Mouse (Mus musculus) hindbrain, embryonic 13.5 days (tissue): Measurements from ENCODE around the gene Ap2a1. TPM values are rescaled to one million over a fixed set of nuclear protein-coding genes. Genes with fewer than 3 reads are reported as not detected.
A peak's percentile ranks its signal among the peaks of the same experiment; 100 is the strongest.

Experiments used
- ATAC-seq: fragments of 200-750 bp; cut with Nextera tagmentation; 2 replicates; pipeline ENCODE4 v1.8.0; 2017; ENCODE audit warnings: moderate TSS enrichment; ENCODE audit not compliant: low FRiP score
- H3K27ac ChIP-seq: fragments of 300-500 bp; sonication (generic); 2 replicates; pipeline ENCODE4 v1.5.1; 2015; ENCODE audit warnings: inconsistent platforms, mild to moderate bottlenecking, moderate library complexity
- H3K27me3 ChIP-seq: fragments of 300-500 bp; sonication (generic); 2 replicates; pipeline ENCODE4 v1.6.1; 2015; ENCODE audit warnings: mild to moderate bottlenecking, inconsistent platforms
- H3K36me3 ChIP-seq: fragments of 300-500 bp; sonication (generic); 2 replicates; pipeline ENCODE4 v1.6.1; 2015; ENCODE audit warnings: mild to moderate bottlenecking, inconsistent platforms
- H3K4me1 ChIP-seq: fragments of 300-500 bp; sonication (generic); replicated peaks from 2 replicates; pipeline ENCODE4 v1.6.1; 2015; ENCODE audit warnings: inconsistent platforms
- H3K4me2 ChIP-seq: fragments of 300-500 bp; sonication (generic); 2 replicates; pipeline ENCODE4 v1.6.1; 2015; ENCODE audit warnings: inconsistent platforms, mild to moderate bottlenecking, moderate library complexity
- H3K4me3 ChIP-seq: fragments of 300-500 bp; sonication (generic); 2 replicates; pipeline ENCODE4 v1.5.1; 2015; ENCODE audit warnings: mild to moderate bottlenecking, inconsistent platforms
- H3K9ac ChIP-seq: fragments of 300-500 bp; sonication (generic); 2 replicates; pipeline ENCODE4 v1.6.1; 2015; ENCODE audit warnings: mild to moderate bottlenecking, inconsistent platforms
- H3K9me3 ChIP-seq: fragments of 300-500 bp; sonication (generic); 2 replicates; pipeline ENCODE4 v1.6.1; 2016; ENCODE audit warnings: inconsistent platforms
- WGBS: fragments of 180-500 bp; shearing (Covaris S2); methylation state at CpG from one replicate; pipeline ENCODE4 v1.1.7; 2015; 5-methylcytosine and 5-hydroxymethylcytosine counted together
- polyA plus RNA-seq: library from polyadenylated mRNA; unstranded; fragments of >200 nt; fragmentation: Nextera tagmentation; extraction: Ambion mirVana; gene quantifications from 2 replicates; pipeline ENCODE4 v1.2.1, GENCODE M21; 2015

Ap2a1 gene
- polyA plus RNA-seq, 1 experiment from 2014 or later = 105 TPM

DNA sequence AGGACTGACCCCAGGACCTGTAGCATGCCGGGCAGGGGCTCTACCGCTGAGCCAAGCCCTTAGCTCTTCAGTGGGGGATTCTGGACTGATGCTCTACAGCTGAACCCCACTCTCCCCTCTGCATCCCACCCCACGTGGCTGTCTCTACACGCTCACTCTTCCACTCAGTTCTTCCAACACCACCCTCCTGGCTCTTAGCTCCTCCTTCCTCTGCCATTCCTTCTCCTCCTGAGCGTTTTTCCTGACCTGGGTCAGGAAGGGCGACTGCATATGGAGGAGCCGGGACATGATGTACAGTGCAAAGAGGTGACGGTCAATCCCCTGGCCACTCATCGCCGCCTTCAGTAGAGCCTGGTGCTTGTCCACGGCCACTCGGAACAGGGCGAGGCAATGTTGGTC lies 31.2 kb upstream of the Ap2a1 start:
- H3K4me2 ChIP-seq = no peak overlapping the region
- H3K4me3 ChIP-seq = no peak overlapping the region
- 94% methylated on average over 13 of the region's 13 CpGs for WGBS
- ATAC-seq = no peak
- peaks cover 7% of the 10 kb centered on the region for H3K4me1 ChIP-seq
- H3K27ac ChIP-seq = no peak overlapping the region
- H3K36me3 ChIP-seq = peaks cover 69% of the 10 kb centered on the region
- H3K9me3 ChIP-seq = no peaks in the 10 kb centered on the region
- no peaks in the 10 kb centered on the region for H3K27me3 ChIP-seq
- no peak overlapping the region for H3K9ac ChIP-seq

DNA sequence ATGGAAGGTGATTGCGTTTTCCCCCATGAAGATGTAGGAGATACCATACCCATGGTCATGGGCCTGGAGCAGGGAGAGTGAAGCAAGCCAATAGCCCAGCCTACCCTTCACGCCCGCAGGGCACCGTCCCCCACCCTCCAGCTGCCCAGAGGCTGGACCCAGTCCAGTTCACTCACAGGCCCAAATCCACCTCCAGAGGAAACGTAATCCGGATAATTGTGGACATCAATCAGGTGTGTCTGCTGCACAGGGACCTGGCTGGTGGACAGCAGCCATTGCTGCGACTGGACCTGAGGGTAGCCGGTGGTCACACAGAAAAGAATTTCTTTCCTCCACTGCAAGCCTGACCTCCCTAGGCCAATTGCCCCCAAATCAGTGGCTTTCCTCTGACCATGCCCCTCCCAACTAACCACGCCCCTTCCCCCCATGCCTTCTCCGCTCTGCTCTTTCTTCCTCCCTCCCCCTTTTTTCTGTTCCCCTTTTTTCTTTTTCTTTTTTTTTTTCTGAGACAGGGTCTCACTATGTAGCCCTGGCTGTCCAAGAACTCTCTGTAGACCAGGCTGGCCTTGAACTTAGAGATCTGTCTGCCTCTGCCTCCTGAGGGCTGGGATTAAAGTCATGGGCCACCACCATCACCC lies 30.7 kb upstream of the Ap2a1 start:
- no peaks in the 10 kb centered on the region for H3K27me3 ChIP-seq
- no peak overlapping the region for H3K9ac ChIP-seq
- no peaks in the 10 kb centered on the region for H3K9me3 ChIP-seq
- no peak overlapping the region for H3K27ac ChIP-seq
- peaks cover 64% of the 10 kb centered on the region for H3K36me3 ChIP-seq
- no peak overlapping the region for H3K4me2 ChIP-seq
- no peak overlapping the region for H3K4me3 ChIP-seq
- H3K4me1 ChIP-seq = peaks cover 7% of the 10 kb centered on the region
- WGBS = 90% methylated on average over 10 of the region's 10 CpGs
- no peak for ATAC-seq

DNA sequence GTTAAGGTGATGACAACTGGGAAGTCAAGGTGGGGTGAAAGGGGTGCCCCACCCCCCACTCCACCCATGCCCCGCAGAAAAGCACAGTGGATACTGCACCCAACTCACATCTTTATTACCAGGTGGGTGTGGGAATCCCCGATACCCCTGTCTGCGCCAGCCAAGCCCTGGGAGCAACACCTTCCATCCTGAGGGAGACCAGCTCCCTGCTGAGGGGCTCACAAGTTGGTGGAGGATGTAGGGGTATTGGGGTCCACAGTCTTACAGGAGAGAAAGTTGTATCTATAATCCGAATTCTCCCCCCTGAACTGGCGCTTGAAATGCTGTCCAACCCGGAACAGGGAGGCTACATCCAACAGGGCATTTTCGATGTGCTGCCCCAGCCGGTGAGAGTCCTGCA lies 30.0 kb upstream of the Ap2a1 start:
- 92% methylated on average over 8 of the region's 8 CpGs for WGBS

DNA sequence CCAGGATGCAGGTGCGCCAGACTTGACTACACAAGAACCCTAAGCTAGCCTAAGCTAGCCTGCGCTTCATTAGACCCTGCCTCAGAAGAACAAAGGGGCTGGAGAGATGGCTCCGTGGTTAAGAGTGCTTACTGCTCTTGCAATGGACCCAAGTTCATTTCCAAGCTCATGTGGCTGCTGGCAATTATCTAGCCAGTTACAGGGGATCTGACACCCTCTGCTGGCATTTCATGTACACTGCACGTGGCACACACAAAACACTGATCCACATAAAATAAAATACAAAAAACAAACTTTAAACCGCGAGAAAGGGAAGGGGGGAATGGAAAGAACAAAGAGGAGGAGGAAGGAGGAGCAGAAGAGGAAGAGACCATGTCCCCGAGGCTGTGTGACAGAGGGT lies 28.9 kb upstream of the Ap2a1 start:
- Histone ChIP-seq H3K9ac (no peak overlapping the region), H3K27ac (no peak overlapping the region), H3K36me3 (peaks cover 47% of the 10 kb centered on the region), H3K4me3 (no peak overlapping the region), H3K4me1 (peaks cover 7% of the 10 kb centered on the region), H3K9me3 (no peaks in the 10 kb centered on the region), H3K27me3 (0 out of 2 replicates have a peak, but pooled peaks cover 4% of the 10 kb centered on the region), H3K4me2 (no peak overlapping the region)
- WGBS = 65% methylated on average over 7 of the region's 7 CpGs
- no peak for ATAC-seq

More for the DNA sequence above, 30.0 kb upstream of the Ap2a1 start:
- Histone ChIP-seq H3K4me2 (no peak overlapping the region), H3K9ac (no peak overlapping the region), H3K27me3 (no peaks in the 10 kb centered on the region), H3K27ac (no peak overlapping the region), H3K4me3 (no peak overlapping the region), H3K9me3 (no peaks in the 10 kb centered on the region), H3K4me1 (peaks cover 7% of the 10 kb centered on the region), H3K36me3 (peaks cover 57% of the 10 kb centered on the region)
- no peak for ATAC-seq

DNA sequence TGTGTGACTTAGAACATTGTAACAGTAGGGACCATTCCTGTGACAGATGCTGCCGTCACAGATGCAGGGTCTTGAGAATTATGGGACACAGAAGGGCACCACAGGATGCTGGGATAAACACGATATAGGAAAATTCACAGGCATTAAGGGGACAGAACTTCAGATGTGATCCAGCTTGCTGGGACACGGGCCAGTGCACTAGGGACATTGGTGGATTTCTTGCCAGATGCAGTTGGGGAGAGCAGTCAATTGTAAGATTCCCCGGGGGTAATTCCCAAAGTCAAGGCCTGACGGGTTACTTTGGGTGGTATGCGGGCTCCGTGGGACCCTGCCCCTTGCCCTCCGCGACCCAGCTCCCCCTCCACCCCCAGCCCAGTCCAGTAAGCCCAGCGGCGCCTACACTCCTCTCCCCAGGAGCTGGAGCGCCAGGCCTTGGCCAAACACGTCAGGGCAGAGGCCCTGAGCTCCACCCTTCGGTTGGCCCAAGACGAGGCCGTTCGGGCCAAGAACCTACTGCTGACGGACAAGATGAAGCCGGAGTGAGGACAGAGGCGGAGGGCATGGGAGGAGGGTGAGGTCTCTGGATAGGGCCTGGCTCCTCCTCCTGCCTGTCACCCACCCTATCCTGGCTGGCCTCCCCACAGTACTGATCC lies 28.0 kb upstream of the Ap2a1 start:
- no peaks in the 10 kb centered on the region for H3K9me3 ChIP-seq
- 74% methylated on average over 20 of the region's 20 CpGs for WGBS
- ATAC-seq = no peak
- peak overlapping the region; percentile 19 for H3K9ac ChIP-seq
- H3K27ac ChIP-seq = peak overlapping the region; percentile 72
- peaks cover 16% of the 10 kb centered on the region for H3K4me1 ChIP-seq
- H3K4me2 ChIP-seq = no peak overlapping the region
- peaks cover 38% of the 10 kb centered on the region for H3K36me3 ChIP-seq
- no peak overlapping the region for H3K4me3 ChIP-seq
- H3K27me3 ChIP-seq = peaks cover 10% of the 10 kb centered on the region; the same call in 1 of the 2 replicates

DNA sequence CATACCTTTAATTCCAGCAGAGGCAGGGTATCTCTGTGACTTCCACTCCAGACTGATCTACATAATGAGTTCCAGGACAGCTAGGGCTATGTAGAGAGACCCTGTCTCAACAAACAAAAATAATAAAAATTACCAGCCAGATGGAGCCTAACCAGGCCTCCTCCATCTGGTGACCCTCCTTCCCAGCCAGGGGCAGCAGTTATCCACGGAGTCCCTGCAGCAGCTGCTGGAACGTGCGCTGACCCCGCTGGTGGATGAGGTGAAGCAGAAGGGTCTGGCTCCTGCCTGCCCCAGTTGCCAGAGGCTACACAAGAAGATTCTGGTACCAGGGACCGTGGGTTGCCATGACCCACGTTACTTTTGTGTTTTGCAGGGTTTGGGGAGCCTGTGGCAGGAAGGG lies 27.0 kb upstream of the Ap2a1 start:
- Histone ChIP-seq H3K36me3 (peaks cover 28% of the 10 kb centered on the region), H3K4me3 (no peak overlapping the region), H3K27ac (peak overlapping the region; percentile 40; the same call in 1 of the 2 replicates), H3K4me2 (no peak overlapping the region), H3K9ac (peak overlapping the region; percentile 19; the same call in 1 of the 2 replicates), H3K4me1 (peaks cover 27% of the 10 kb centered on the region), H3K27me3 (peaks cover 21% of the 10 kb centered on the region), H3K9me3 (no peaks in the 10 kb centered on the region)
- ATAC-seq = no peak
- 58% methylated on average over 6 of the region's 6 CpGs for WGBS

DNA sequence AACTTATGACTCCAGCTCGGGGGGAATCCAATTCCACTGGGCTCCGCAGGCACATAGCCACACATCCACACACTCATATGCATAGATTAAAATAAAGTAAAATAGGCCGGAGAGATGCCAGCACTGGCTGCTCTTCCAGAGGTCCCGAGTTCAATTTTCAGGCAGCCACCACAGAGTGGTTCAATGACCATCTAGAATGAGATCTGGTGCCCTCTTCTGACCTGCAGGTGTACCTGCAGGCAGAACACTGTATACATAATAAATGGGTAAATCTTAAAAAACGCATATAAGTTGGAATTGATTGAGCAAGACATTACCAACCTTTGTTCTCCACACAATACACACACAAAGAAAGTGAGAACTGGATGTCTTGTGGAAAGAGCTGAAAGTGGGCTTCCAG lies 26.3 kb upstream of the Ap2a1 start:
- H3K27ac ChIP-seq = no peak overlapping the region
- no peak overlapping the region for H3K9ac ChIP-seq
- no peaks in the 10 kb centered on the region for H3K9me3 ChIP-seq
- H3K27me3 ChIP-seq = peaks cover 27% of the 10 kb centered on the region
- no peak overlapping the region for H3K4me3 ChIP-seq
- peaks cover 28% of the 10 kb centered on the region for H3K4me1 ChIP-seq
- WGBS = 51% methylated on average over 5 of the region's 5 CpGs
- H3K4me2 ChIP-seq = no peak overlapping the region
- peaks cover 21% of the 10 kb centered on the region for H3K36me3 ChIP-seq
- ATAC-seq = no peak

DNA sequence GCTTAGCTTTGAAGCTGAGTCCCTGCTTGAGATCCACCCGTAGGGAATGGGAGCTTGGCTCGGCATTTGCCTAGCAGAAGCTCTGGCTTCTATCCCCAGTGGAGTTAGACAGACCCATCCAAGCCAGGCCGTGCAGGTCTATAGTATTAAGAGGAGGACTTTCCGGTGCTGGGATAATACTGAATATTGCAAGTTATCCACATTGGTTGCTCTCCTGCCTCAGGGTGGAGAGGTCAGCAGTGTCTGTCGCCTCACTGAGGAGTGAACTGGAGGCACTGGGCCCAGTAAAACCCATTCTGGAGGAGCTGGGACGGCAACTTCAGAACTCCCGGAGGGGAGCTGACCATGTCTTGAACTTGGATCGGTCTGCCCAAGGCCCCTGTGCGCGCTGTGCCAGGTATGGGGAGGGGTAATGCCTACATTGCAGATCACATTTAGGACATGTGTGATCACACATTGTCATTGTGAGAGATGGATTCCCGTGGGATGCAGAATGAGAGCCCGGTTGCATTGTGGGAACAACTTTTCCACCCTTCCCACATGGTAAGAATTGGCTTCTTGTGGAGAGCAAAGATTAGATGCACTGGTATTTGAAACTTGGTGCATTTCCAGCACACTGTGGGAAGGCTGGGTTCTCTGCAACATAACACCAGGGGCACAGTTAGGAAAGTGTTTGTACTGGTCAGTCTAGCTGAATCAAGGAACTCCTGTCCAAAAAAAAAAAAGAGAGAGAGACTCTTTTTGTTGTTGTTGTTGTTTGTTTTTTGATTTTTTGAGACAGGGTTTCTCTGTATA lies 25.0 kb upstream of the Ap2a1 start:
- peaks cover 8% of the 10 kb centered on the region for H3K36me3 ChIP-seq
- no peak overlapping the region for H3K4me3 ChIP-seq
- no peak for ATAC-seq
- H3K9me3 ChIP-seq = no peaks in the 10 kb centered on the region
- no peak overlapping the region for H3K9ac ChIP-seq
- 82% methylated on average over 12 of the region's 12 CpGs for WGBS
- H3K4me2 ChIP-seq = no peak overlapping the region
- H3K27ac ChIP-seq = no peak overlapping the region
- H3K4me1 ChIP-seq = peaks cover 28% of the 10 kb centered on the region
- H3K27me3 ChIP-seq = peaks cover 40% of the 10 kb centered on the region

DNA sequence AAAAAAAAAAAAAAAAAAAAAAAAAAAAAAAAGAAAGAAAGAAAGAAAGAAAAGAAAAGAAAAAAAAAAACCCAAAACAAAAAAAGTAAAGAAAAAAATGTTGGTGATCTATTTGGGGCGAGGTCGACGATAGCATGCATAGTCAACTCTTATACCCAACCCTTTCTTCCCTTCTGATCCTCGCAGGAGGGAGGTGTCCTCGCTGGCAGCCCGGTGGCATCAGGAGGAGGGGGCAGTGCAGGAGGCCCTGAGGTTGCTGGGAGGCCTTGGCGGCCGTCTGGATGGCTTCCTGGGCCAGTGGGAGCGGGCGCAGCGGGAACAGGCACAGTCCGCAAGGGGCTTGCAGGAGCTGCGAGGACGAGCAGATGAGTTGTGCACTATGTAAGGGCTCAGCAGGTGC lies 24.3 kb upstream of the Ap2a1 start:
- H3K9me3 ChIP-seq = no peaks in the 10 kb centered on the region
- no peak overlapping the region for H3K27ac ChIP-seq
- peaks cover under 1% of the 10 kb centered on the region for H3K36me3 ChIP-seq
- H3K9ac ChIP-seq = no peak overlapping the region
- ATAC-seq = no peak
- no peak overlapping the region for H3K4me2 ChIP-seq
- H3K4me3 ChIP-seq = no peak overlapping the region
- H3K4me1 ChIP-seq = peaks cover 28% of the 10 kb centered on the region
- 60% methylated on average over 14 of the region's 14 CpGs for WGBS
- peaks cover 46% of the 10 kb centered on the region for H3K27me3 ChIP-seq

DNA sequence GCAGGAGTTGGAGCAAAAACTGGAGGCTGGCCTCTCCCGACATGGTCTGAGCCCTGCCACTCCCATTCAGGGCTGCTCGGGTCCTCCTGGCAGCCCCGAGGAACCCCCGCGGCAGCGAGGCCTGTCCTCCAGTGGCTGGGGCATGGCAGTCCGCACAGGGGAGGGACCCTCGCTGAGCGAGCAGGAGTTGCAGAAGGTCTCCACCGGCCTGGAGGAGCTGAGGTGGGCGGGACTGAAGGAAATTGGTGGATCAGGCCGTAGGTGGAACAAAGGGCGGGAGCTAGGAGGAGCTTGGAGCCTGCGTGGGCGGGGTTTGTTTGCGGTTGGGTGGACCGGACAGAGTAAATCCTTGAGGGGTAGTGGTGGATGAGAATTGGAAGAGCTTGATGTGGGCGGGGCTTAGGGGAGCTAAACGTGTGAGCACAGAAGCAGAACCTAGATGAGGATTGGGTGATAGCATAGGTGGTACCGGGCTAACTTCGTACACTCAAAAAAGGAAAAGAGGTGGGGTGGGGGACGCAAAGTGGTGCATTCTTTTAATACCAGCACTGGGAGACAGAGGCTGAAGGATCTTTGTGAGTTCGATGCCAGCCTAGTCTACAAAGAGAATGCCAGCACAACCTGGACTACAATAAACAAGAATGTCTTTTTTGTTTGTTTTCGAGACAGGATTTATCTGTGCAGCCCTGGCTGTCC lies 23.5 kb upstream of the Ap2a1 start:
- Histone ChIP-seq H3K27me3 (peaks cover 53% of the 10 kb centered on the region), H3K36me3 (no peaks in the 10 kb centered on the region), H3K4me1 (peaks cover 28% of the 10 kb centered on the region), H3K4me3 (peak overlapping the region; percentile 45), H3K9ac (peak overlapping the region; percentile 71), H3K9me3 (no peaks in the 10 kb centered on the region), H3K27ac (0 out of 2 replicates have a peak overlapping the region, but pooled peaks have one; percentile 44), H3K4me2 (peak overlapping the region; percentile 70)
- ATAC-seq = peak; percentile 85
- 7% methylated on average over 24 of the region's 24 CpGs for WGBS

DNA sequence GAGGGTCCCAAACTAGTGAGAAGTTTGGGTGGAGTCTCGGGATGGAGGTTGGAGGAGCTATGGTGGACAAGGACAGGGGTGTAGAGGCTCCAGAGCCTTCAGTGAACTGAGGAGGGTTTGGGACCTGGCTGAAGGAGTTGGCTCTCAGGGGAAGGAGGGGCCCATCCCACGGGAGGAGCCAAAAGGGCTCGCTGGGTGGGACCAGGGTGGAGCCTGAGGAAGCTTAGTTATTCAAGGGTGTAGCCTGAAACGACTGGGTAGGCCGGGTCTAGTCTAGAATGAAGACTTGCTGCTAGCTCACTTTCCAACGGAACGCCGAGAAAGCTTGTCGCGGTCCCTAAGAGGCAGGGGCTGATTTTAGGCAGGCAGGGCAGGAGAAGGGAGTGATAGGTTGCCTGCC lies 22.7 kb upstream of the Ap2a1 start:
- WGBS = under 1% methylated on average over 10 of the region's 10 CpGs
- peak overlapping the region; percentile 45 for H3K4me3 ChIP-seq
- peaks cover 53% of the 10 kb centered on the region for H3K27me3 ChIP-seq
- no peak for ATAC-seq
- peak overlapping the region; percentile 71; the same call in 1 of the 2 replicates for H3K9ac ChIP-seq
- no peaks in the 10 kb centered on the region for H3K9me3 ChIP-seq
- H3K36me3 ChIP-seq = no peaks in the 10 kb centered on the region
- peak overlapping the region; percentile 70 for H3K4me2 ChIP-seq
- no peak overlapping the region for H3K27ac ChIP-seq
- H3K4me1 ChIP-seq = peaks cover 24% of the 10 kb centered on the region

DNA sequence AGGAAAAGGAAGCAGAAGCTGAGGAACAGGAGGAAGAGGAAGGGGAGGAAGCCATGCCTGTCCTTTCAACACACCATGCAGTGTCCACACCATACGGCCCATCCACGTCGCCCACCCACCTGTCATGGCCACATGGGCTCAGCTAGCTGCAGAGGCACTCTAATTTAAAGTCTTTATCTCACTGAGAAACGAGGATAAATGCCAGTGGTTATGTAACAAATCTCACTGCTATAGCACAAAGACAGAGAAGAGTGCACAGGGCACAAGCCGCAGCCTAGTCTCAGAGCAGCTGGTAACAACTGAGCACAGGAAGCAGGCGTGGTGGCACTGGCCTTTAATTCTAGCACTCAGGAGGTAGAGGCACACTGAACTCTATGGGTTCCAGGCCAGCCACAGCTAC lies 20.6 kb upstream of the Ap2a1 start:
- H3K27me3 ChIP-seq = peaks cover 53% of the 10 kb centered on the region
- H3K36me3 ChIP-seq = no peaks in the 10 kb centered on the region
- H3K4me2 ChIP-seq = no peak overlapping the region
- no peak for ATAC-seq
- no peak overlapping the region for H3K4me3 ChIP-seq
- no peak overlapping the region for H3K27ac ChIP-seq
- H3K9me3 ChIP-seq = no peaks in the 10 kb centered on the region
- H3K4me1 ChIP-seq = peaks cover 21% of the 10 kb centered on the region
- 76% methylated on average over 6 of the region's 6 CpGs for WGBS
- no peak overlapping the region for H3K9ac ChIP-seq
